Mouse (Mus musculus): ENCODE results near the gene Syne4.
A peak's percentile ranks its signal among the peaks of the same experiment; 100 is the strongest.

Gene Syne4

DNA sequence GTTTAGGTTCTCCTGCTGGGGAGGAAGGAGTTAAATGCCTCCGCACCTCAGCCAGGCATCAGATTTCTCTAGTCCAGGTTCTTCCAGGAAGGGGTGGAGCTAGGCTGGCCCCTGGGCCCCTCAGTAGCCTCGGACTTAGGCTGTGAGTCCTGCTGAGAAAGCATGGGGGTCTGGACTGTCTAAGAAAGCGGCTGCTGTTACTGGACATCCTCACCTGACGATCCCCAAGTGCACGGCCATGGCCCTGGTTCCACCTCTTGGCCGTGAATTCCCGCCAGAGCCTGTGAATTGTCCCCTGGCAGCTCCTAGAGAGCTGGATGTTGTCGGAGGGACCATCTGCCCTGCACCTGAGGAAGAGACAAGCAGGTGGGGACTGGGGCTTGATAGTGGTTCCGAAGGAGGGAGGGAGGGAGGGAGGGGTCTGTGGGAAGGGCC, at the start of gene Syne4:
Gene Syne4, plus strand, starts transcription at position 87 of the 435 bp plus-strand sequence.
- DNase-seq (ENCODE audit: low spot score in 2 of 2) = no peak

DNA sequence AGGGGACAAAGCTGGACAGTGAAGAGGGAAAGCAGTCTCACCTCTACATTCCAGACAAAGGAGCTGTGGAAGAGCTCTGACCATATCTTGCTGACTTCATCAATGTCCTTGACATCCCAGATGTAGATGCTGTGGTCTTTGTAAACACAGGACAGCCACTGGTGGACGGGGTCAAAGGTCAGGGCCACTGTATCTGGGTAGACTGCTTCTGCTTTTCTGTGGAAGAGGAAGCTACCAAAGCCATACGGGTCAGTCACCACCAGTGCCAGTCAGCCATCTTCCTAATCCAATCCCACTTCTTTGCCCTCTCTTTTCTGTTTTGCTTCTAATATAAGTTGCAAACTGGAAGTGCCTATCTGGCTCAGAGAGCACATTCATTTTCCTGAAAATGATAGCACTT, 49.6 kb upstream of the Syne4 start:
- DNase-seq (ENCODE audit: low spot score in 2 of 2) = no peak

DNA sequence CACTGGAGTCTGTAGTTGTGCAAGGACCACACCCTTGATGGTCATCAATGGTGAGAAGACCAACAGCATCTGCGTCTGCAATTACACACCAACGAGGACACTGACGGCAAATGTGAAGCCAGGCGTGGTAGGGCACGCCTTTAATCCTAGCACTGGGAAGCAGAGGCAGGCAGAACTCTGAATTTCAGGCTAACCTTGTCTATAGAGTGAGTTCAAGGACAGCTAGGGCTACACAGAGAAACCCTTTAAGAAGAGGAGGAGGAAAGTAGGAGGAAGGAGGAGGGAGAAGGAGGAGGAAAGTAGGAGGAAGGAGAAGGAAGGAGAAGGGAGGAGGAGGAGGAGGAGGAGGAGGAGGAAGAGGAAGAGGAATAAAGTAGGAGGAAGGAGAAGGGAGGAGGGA, 49.1 kb upstream of the Syne4 start:
- no peak for DNase-seq (ENCODE audit: low spot score in 2 of 2)

DNA sequence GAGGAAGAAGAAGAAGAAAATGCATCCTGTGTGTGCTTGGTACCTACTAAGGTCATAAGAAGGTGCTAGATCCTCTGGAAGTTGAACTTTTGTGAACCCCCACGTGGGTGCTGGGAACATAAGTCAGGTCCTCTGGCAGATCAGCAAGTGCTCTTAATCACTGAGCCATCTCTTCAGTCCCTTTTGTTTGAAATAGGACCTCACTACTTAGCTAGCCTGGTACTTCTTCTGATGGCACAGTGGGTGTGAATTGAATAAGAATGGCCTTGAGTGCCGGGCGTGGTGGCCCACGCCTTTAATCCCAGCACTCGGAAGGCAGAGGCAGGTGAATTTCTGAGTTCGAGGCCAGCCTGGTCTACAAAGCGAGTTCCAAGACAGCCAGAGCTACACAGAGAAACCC, 48.7 kb upstream of the Syne4 start:
- no peak for DNase-seq (ENCODE audit: low spot score in 2 of 2)

DNA sequence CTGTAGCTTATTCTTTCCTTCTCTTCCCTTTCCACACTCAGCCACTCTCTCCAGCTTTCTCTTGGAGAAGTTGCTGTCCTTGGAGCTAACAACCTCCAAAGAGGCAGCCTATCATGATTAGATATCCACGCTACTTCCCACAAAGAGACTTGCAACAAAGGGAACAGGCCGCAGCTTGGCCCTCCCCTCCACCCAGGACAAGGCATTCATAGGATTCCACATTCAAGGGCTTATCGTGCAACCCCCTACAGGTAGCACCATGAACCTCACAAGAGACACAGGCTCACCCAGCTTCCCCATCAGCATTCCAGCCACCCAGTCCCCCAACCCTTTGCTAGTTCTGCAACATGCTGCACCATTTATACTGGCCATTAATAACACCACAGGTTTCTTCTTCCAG, 47.8 kb upstream of the Syne4 start:
- no peak for DNase-seq (ENCODE audit: low spot score in 2 of 2)

DNA sequence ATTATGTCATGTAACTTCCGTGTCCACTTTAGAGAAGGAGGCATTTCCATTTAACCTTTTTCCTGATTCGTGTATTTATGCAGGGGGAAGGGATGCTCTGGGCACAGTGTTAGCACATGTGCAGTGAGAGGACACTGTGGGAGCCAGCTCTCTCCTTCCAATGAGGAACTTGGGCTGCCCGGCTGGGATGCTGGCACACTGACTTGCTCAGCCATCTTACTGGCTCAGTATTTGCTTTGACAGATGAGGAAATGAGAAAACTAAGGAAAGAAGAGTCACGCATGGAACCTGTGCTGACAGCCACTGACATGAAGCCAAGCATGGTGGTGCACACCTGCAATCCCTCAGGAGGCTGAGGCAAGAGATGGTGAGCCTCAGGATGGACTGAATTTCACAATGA, 45.0 kb upstream of the Syne4 start:
- DNase-seq (ENCODE audit: low spot score in 2 of 2) = no peak

DNA sequence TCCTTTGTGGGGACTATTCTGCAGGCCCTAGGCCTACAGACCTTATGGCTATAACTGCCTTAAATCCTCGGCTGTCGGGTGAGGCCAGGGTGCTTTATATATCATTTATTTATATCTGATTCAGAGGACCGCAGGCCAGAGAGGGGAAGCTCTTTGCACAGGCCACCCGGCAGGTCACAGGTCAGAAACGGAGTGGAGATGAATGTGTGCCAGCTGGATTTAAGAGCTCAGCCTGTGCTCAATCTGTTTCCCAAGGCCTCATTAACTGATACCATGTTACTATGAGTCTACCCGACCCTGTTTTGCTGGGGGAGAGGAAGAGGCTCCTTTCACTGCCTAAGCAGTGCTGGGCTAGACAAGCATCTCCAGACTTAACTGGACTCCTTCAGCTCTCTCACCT, 40.2 kb upstream of the Syne4 start:
- DNase-seq (ENCODE audit: low spot score in 2 of 2) = no peak

DNA sequence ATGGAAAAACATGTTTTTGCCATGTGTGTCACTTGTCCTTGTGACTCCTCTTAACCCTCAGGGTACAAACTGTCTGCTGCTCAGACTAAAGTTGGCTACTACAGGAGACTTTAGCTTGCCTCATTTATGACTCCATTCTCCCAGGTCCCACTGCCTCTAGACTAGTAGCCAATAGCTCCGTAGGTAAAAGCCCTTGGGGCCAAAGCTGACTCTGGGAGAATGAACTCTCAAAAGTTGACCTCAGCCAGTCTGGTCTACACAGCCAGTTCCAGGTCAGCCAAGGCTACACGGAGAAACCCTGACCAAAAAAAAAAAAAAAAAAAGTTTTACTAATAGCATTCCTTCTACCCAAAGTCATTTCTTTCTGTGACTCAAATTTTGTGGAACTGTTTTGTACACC, 35.7 kb upstream of the Syne4 start:
- no peak for DNase-seq (ENCODE audit: low spot score in 2 of 2)

DNA sequence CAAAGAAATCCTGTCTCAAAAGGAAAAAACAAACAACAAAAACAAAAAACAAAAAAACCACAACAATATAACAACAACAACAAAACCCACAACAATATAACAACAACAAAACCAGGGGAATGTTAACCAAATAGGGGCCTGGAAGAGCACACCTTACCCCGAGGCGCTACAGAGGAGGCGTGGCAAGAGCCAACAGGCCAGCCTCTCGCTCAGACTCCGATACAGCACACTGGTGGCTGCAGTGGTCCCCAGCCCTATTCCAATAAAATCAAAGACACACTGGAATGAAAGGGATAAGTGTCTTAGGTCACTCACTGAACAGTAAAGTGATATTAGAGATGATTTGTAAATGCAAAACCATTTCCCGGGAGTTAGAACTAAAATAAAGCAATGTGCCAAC, 35.1 kb upstream of the Syne4 start:
- no peak for DNase-seq (ENCODE audit: low spot score in 2 of 2)

DNA sequence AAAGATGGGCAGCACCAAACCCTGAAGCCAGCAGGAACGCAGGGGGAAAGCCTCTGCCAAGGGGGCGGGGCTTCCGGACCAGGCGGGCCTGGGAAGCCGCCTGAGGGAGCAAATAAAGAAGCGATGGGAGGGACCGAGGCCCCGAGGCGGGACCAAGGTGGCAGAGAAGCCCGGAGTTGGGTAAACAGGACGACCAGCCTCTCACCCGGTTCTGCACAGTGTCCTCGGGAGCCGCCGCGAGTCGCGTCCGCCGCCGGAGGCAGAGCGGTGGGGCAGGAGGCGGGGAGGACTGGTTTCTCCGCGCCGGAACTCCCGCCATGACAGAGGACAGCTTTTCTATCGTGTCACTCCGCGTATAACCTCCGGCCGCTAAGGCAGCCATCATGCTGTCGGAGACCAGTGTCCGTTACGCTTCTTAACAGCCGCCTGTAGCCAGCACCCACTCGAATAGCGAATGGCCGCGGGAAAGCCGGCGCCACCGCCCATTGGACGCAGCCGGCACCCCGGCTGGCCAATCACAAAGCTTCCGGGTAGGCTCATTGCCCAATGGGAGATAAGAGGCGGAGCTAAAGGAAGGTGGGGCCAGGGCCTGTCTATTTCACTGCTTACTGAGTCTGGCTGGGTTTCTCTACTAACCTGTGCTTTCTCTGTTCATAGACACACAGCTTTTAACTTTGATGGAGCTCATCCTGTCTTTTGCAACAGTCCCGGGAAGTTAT, 34.5 kb upstream of the Syne4 start, which contains the start of the genes Thap8 and Wdr62:
Gene Thap8, plus strand, starts transcription at position 144 of the 719 bp plus-strand sequence.
Gene Wdr62, minus strand, starts transcription at position 469 of the 719 bp plus-strand sequence.
- peak; percentile 93 to 95 for DNase-seq (ENCODE audit: low spot score in 2 of 2)

DNA sequence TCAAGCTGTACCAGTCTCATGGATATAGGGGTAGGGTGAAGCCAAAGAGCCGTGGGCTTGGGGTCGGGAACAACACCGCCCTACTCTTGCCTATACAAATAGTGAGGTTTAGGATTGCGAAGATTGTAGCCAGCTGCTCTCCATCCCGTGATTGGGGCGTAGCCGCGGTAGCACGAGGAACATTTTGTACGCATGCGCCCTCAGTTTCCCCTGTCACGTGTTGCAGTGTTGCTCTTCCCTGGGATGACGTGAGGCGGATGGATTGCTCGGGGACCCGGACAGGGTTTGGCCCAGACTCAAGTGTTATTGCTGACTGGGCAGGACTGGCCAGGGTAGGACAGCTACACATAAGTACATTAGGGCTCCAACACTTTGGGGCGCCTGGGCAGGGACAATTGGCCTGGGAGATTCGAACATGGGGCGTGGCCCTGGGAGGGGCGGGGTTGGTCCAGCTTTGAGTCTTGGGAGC, 33.9 kb upstream of the Syne4 start:
- DNase-seq (ENCODE audit: low spot score in 2 of 2) = peak; percentile 75 to 85

DNA sequence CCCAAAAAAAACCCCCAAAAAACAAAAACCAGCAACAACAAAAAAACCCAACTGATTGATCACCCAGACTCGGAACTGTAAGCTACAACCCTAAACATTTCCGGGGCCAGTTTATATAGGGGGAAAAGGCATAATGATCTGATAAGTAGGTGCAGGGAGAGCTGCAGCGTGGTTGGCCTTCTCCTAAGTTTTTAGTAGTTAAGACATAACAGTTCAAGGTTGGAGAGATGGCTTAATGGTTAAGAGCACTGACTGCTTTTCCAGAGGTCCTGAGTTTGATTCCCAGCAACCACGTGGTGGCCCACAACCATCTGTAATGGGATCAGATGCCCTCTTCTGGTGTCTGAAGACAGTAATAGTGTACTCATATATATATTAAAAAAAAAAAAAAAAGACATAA, 33.1 kb upstream of the Syne4 start:
- no peak for DNase-seq (ENCODE audit: low spot score in 2 of 2)

DNA sequence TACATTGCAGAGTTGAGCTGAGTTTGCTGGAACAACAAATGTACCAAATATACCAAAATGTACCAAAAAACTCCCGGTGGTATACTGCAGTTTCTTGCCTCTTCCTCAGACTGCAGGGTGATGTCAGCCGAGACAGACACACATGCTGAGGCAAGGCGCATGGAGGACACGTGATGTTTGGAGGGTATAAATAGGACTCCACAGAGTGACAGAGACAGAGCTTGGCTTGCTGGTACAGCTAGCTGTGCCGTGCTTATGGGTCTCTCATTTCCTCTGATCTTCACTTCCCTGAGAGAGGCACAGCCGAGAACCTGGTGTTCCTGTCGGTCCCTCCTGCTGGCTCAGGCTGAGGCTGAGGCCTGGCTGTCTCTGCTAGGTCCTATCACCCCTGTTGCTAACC, 31.9 kb upstream of the Syne4 start:
- DNase-seq (ENCODE audit: low spot score in 2 of 2) = no peak

DNA sequence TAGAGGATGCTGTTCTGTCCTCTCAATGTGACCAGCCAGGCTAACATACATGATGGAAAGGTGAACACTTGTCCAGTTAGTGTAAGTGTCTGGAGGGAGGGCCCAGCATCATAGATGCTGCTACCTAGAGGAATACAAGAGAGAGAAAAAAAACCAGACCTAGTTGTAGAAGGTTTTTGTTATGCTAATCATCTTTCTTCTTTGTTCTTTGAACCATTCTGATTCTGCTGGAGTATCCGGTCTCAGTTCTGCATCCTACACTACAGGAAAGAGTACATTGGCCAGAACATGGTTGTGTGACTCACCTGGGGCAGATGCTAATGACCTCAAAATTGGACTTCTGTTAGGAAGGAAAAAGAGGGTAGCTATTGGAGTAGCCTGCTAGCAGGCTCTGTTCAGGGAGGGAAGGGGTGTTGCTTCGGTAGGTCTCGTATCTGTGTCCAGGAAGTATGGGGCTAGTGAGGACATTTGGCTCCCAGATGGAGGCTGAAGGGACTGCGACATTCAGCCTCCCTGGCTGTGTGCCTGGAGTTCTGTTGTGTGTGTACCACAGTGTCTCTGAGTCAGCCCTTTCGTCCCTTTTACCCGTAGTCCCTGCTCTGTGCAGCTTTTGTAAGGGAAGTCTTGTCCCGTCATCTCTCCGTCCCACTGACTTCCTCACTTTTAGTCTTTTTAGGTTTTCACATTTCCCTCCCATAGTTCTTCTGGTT, 27.8 kb upstream of the Syne4 start:
- DNase-seq (ENCODE audit: low spot score in 2 of 2) = no peak

DNA sequence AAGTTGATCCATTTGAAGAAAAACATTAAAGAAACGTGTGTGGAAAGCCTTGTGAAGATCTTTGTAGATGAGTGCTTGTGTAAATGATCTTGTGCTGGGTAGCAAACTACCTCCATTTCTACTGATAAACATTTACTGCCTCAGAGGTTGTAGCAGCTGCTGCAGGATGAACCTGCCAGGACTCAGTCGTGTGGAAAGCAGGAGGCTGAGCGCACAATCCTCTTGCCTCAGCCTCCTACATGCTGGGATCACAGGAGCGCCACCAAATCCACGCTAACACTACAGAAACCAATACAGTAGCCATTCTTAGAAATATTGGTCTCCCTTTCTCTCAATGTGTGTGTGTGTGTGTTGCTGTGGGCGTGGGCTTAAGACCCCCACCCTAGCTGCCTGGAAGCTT, 26.6 kb upstream of the Syne4 start:
- DNase-seq (ENCODE audit: low spot score in 2 of 2) = no peak

DNA sequence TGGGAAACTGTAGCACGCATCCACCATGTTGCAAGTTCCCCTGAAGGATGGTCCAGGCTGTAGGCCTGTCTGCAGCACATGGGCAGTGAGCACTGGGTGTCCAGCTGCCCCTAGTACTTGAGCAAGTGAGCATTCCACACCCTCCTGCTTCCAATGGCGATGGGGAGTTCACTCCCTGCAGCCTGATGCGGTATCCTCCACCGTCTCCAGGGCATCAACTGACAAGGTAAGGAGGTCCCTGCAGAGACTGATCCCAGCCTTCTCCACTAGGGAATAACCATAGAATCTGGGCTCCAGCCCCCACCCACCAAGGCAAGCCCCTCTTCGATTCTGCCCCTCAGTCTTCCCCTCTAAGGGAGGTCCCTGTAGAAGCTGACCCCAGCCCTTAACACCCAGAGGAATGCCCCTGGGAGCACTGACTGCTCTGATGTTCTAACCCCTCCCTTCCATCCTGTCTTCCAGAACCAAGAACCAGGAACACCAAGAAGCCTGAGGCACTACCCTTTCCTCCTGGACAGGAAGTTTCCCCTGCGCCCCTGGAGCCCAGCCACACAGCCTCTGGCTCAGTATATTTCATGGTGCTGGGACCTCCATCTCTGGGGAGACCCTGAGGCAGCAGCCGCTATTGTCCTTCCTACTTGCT, 25.4 kb upstream of the Syne4 start:
- DNase-seq (ENCODE audit: low spot score in 2 of 2) = no peak

DNA sequence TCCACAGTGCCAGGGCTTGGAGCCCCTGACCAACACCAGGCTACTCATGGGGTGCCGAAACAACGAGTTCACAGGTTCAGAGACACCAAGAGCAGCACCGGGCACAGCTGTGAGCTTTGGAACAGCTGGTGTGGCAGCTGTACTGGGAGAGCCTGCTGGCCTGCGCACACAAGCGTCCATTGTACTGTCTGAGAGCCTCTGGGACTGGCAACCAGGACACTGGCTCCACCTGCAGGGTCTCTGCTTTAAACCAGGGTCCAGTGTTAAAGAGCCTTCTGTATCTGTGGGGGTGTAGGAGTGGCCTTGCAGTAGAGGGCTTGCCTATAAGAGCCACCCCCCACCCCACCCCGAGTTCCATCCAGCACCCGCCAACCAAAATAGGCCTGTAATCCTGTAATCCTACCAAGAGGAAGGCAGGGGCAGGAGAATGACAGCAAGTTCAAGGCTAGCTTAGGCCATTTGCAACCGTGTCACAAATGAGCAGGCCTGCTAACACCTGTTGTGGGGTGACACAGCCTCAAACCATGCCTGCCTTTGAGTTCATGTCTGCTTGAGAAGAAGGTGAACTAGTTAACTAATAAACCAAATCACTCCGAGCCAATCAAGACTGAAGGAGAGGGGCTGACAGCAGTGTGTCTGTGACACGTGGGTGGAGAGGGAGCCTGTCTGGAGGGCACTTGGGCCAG, 24.8 kb upstream of the Syne4 start:
- DNase-seq (ENCODE audit: low spot score in 2 of 2) = no peak

DNA sequence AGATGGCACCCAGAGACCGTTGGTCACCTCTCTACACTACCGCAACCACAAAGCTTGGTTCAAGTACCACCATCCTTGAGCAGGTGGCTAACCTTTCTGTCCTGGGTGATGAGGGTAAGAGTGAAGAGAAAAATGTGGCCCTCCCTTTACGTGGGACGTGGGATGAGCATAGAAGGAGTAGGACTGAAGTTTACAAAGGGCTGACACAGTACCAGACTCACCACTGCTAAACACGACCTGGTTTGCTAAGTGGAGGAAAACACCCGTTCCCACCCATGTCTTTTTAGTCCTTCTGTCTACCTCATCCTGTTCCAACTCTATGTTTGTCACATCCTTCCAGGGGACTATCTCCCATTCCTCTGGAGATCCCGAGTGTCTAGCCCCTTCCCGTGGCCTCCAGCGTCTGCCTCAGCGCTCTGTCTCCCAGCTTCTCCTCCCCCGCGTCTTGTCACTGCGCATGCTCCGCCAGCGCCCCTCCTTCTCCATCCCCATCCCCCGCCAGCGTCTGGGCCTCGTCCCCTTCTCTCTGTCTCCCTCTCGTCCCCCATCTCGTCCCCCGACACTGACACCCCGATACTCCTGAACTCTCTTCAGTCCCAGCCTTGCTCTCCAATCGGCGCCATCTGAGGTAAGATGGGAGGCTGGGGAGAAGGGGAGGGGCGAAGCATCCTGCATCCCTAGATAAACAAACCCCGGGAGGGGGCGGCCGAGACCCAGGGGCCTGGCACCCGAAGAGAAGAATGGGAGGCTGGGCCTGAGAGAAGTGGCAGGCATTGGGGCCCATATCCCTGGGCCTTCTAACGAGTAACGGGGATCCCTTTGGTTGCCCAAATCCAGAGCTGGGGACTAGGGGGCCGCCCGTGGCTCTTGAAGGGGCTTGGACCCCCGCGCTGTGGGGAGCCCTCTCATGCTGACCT, 23.1 kb upstream of the Syne4 start, which contains the start of gene Clip3:
Gene Clip3, plus strand, starts transcription at position 514 of the 917 bp plus-strand sequence.
- no peak for DNase-seq (ENCODE audit: low spot score in 2 of 2)

DNA sequence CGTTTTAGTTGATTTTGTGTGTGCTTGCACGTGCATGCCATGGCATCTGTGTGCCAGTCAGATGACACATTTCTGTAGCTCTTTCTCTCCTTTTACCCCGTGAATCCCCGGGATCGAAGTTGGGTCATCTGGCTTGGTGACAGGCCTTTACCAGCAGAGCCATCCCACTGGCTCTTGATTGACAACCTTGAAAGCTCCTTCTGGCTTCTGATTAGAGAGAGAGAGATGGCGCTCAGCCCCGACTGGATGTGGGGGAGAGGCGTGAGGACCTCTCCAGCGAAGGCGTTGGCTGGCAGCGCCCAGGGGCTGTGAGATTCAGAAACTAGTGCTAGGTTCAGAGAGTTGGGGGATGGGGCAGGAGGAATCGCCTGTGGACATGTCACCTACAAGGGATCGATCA, 20.8 kb upstream of the Syne4 start:
- no peak for DNase-seq (ENCODE audit: low spot score in 2 of 2)

DNA sequence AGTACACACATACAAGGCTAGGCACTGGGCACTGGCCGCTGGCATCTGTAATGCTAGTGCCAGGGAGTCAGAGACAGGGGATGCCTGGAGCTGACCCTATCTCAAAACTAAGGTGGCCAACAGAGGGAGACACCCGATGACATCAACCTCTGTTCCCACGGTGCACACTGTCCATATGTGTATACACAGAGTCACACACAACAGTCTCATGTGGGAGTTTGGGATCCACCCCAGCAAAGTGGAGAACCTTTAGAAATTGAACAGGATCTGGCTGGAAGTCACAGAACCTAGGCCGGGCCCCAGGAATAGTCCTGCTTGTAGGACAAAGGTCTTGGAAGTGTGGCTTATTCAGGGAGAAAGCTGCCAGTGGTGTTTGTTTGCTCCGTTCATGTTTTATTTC, 20.3 kb upstream of the Syne4 start:
- no peak for DNase-seq (ENCODE audit: low spot score in 2 of 2)

DNA sequence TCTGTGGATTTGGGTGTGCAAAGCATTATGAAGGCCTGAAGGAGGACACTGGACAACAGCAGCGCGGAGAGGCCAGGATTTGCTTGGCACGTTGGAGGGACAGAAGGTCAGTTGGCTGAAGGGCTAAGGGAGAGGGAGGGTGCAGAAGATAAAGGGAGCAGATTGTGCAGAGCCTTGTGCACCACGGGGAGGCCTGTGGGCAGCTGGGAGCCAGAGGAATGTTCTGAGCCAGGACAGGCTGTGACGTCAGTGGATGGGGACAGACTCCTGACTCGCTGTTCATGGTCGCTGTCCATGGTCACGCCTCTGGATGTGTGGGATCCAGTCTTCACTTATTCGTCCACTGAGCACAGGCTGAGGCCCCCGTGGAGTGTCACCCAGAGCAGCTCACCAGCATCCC, 19.5 kb upstream of the Syne4 start:
- no peak for DNase-seq (ENCODE audit: low spot score in 2 of 2)
